In the genomic region with DNA sequence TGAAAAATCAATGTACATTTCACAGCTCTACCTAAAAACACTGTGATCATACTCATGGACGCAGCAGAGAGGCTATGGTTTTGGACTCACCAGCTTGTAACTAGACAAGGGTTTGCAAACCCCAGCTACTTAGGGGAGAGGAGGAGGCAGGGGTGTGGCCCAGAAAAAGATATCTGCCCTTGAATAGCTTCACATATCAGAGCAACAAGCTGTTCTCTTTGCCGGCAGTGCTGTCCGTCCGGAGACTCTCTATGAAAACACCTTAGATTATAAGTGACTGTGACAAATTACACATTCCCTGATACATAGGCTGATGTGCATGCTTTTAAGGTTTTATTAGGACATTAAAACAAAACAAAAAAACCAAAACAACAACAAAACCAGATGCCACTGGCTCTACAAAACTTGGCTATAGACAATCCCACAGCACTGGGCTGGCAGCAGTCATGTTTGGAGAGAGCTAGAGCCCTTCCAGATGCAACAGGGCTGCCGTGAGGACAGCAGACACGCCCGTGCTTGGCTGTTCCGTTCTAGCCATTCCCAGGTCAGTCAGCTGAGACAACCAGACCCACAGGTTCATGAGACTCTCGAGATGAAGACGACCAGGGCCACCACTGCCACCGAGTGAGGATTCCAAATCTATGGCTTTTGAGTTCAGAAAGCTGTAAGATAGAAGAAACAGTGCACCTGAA, we compare ENCODE assay signal across 10 mouse cellular contexts. TPM values are rescaled to one million over a fixed set of nuclear protein-coding genes. Genes with fewer than 3 reads are reported as not detected.
A peak's percentile ranks its signal among the peaks of the same experiment; 100 is the strongest.
DNase-seq lines count a peak whose midpoint lies in the region; ATAC-seq and TF ChIP-seq lines count a peak whose summit lies in the region.
"Had no signal": no experiment of that assay in that cellular context is flagged by ENCODE, and none has a peak within 500 bp of the region (broad histone marks: within the 10 kb centered on the region; RNA-seq: fewer than 3 reads in every experiment).

No protein-coding gene starts in this region.

- no peaks in the 10 kb centered on the region for H3K9me3 ChIP-seq in lung, embryonic 14.5 days (ENCODE audit: low read depth, low read length)
- H3K9me3 ChIP-seq in embryonic facial prominence, embryonic 14.5 days (ENCODE audit: control insufficient read depth, low read length), result no peaks in the 10 kb centered on the region
- no peaks in the 10 kb centered on the region for H3K9me3 ChIP-seq in midbrain, embryonic 16.5 days (replicated peaks; ENCODE audit: control insufficient read depth, low read length, poor library complexity, severe bottlenecking)

- H3K9ac ChIP-seq in lung, embryonic 14.5 days, result no peak overlapping the region
- no peak overlapping the region for H3K9ac ChIP-seq in embryonic facial prominence, embryonic 14.5 days (ENCODE audit: low read depth, low read length)
- H3K9ac ChIP-seq in midbrain, embryonic 16.5 days (ENCODE audit: low read depth, low read length), result no peak overlapping the region

- no peak for ATAC-seq in lung, embryonic 14.5 days (ENCODE audit: insufficient read depth)
- no peak for ATAC-seq in embryonic facial prominence, embryonic 14.5 days (ENCODE audit: low read depth)
- ATAC-seq in megakaryocyte progenitor cell, adult 5-6 weeks (replicated peaks; ENCODE audit: poor library complexity), result peak; percentile 70
- no peak for ATAC-seq in midbrain, embryonic 16.5 days

- TF ChIP-seq CTCF in lung, embryonic 14.5 days (IDR thresholded peaks at IDR 0.05; ENCODE audit: low read depth), result no peak

- no peak overlapping the region for H3K4me3 ChIP-seq in lung, embryonic 14.5 days (ENCODE audit: low read depth, low read length)
- no peak overlapping the region for H3K4me3 ChIP-seq in embryonic facial prominence, embryonic 14.5 days (ENCODE audit: low read depth, low read length)
- H3K4me3 ChIP-seq in midbrain, embryonic 16.5 days (ENCODE audit: low read depth, low read length), result no peak overlapping the region

- H3K4me2 ChIP-seq in lung, embryonic 14.5 days, result peak overlapping the region; percentile 37
- H3K4me2 ChIP-seq in embryonic facial prominence, embryonic 14.5 days (ENCODE audit: low read depth, low read length), result no peak overlapping the region
- H3K4me2 ChIP-seq in midbrain, embryonic 16.5 days (ENCODE audit: low read length), result no peak overlapping the region

- DNase-seq in lung, embryonic 14.5 days, result no peak
- no peak for DNase-seq in lung, postnatal 4 days
- no peak for DNase-seq in embryonic facial prominence, embryonic 14.5 days (ENCODE audit: low spot score)
- peak; percentile 44 for DNase-seq in heart, postnatal 4 days
- no peak for DNase-seq in thymus, postnatal 4 days
- DNase-seq in yolk sac, embryonic 10.5 days (ENCODE audit: low spot score), result no peak
- DNase-seq: gastrocnemius, postnatal 14 days; thymus, adult 18-20 months had no signal

- no peaks in the 10 kb centered on the region for H3K27me3 ChIP-seq in lung, embryonic 14.5 days (ENCODE audit: insufficient read depth, low read length)
- no peaks in the 10 kb centered on the region for H3K27me3 ChIP-seq in embryonic facial prominence, embryonic 14.5 days (replicated peaks; ENCODE audit: control insufficient read depth, insufficient read depth, low read length)
- H3K27me3 ChIP-seq in midbrain, embryonic 16.5 days (ENCODE audit: control insufficient read depth, insufficient read depth, low read depth, low read length), result no peaks in the 10 kb centered on the region

- peaks cover 59% of the 10 kb centered on the region for H3K4me1 ChIP-seq in lung, embryonic 14.5 days (ENCODE audit: insufficient read depth)
- H3K4me1 ChIP-seq in embryonic facial prominence, embryonic 14.5 days (ENCODE audit: control insufficient read depth, insufficient read depth, low read length), result peaks cover 78% of the 10 kb centered on the region
- H3K4me1 ChIP-seq in midbrain, embryonic 16.5 days (ENCODE audit: control insufficient read depth, insufficient read depth, low read length), result peaks cover 5% of the 10 kb centered on the region; the same call in 1 of the 2 replicates

- H3K27ac ChIP-seq in lung, embryonic 14.5 days (ENCODE audit: low read depth), result peak overlapping the region; percentile 64; the same call in 1 of the 2 replicates
- peak overlapping the region; percentile 24; the same call in 1 of the 2 replicates for H3K27ac ChIP-seq in embryonic facial prominence, embryonic 14.5 days (replicated peaks; ENCODE audit: low read depth, low read length)
- H3K27ac ChIP-seq in midbrain, embryonic 16.5 days (ENCODE audit: low read length), result no peak overlapping the region

- WGBS in lung, embryonic 14.5 days, result 48% methylated on average over 11 of the region's 11 CpGs
- WGBS in embryonic facial prominence, embryonic 14.5 days, result 45% methylated on average over 11 of the region's 11 CpGs
- 78% methylated on average over 11 of the region's 11 CpGs for WGBS in midbrain, embryonic 16.5 days

- H3K36me3 ChIP-seq in lung, embryonic 14.5 days (ENCODE audit: insufficient read depth), result no peaks in the 10 kb centered on the region
- H3K36me3 ChIP-seq in embryonic facial prominence, embryonic 14.5 days (ENCODE audit: control insufficient read depth, insufficient read depth, low read length), result no peaks in the 10 kb centered on the region
- no peaks in the 10 kb centered on the region for H3K36me3 ChIP-seq in midbrain, embryonic 16.5 days (ENCODE audit: control insufficient read depth, insufficient read depth, low read length)

RNA-seq across cellular contexts. Expression of a gene that starts 29.3 kb away (rescaled TPM):
- polyA plus RNA-seq in lung, embryonic 14.5 days (2014; fragmentation: Nextera tagmentation; extraction: Ambion mirVana), result 9.0 and 9.4 TPM in 2 replicates
- 10.4 and 12.3 TPM in 2 replicates for polyA plus RNA-seq in embryonic facial prominence, embryonic 14.5 days (2014; fragmentation: Nextera tagmentation; extraction: Ambion mirVana)
- total RNA-seq in heart, postnatal 4 days (2021), result 10 to 100 TPM; 29.4 to 33.1 TPM
- 19.9 and 23.7 TPM in 2 replicates for total RNA-seq in megakaryocyte progenitor cell, adult 5-6 weeks (2015)
- 20.1 and 22.8 TPM in 2 replicates for total RNA-seq in megakaryocyte progenitor cell, adult 5-6 weeks (2017)
- 3.8 TPM in 2 replicates for polyA plus RNA-seq in midbrain, embryonic 16.5 days (2015; fragmentation: Nextera tagmentation; extraction: Ambion mirVana)
